Mouse (Mus musculus): ENCODE measurements around the gene Ogdh. TPM values are rescaled to one million over a fixed set of nuclear protein-coding genes. Genes with fewer than 3 reads are reported as not detected.

The Ogdh gene
- polyA plus RNA-seq, 1 experiment from 2014 or later: 201 TPM

- Histone ChIP-seq H3K27ac (ENCODE audit: low read depth, low read length) (no peak overlapping the region), H3K27me3 (ENCODE audit: control insufficient read depth, insufficient read depth, low read length) (no peaks in the 10 kb centered on the region), H3K36me3 (ENCODE audit: control insufficient read depth, insufficient read depth, low read length) (peaks cover 13% of the 10 kb centered on the region), H3K4me1 (ENCODE audit: control insufficient read depth, insufficient read depth, low read length) (no peaks in the 10 kb centered on the region), H3K9me3 (replicated peaks; ENCODE audit: control insufficient read depth, low read length) (no peaks in the 10 kb centered on the region), H3K4me2 (no peak overlapping the region), H3K4me3 (ENCODE audit: low read depth, low read length) (no peak overlapping the region), H3K9ac (ENCODE audit: low read depth, low read length) (no peak overlapping the region)
- no peak for ATAC-seq (replicated peaks; ENCODE audit: insufficient number of reproducible peaks, low FRiP score, low TSS enrichment)
- WGBS (ENCODE audit: insufficient replicate concordance): 84% methylated on average over 3 of the region's 3 CpGs
Measured at GRCm38 (mm10) chr11:6332606-6333005, 41.2 kb downstream of the Ogdh start.

- Histone ChIP-seq H3K9me3 (replicated peaks; ENCODE audit: control insufficient read depth, low read length) (no peaks in the 10 kb centered on the region), H3K4me3 (ENCODE audit: low read depth, low read length) (no peak overlapping the region), H3K27ac (ENCODE audit: low read depth, low read length) (no peak overlapping the region), H3K36me3 (ENCODE audit: control insufficient read depth, insufficient read depth, low read length) (peaks cover 16% of the 10 kb centered on the region), H3K4me2 (no peak overlapping the region), H3K9ac (ENCODE audit: low read depth, low read length) (no peak overlapping the region), H3K4me1 (ENCODE audit: control insufficient read depth, insufficient read depth, low read length) (no peaks in the 10 kb centered on the region), H3K27me3 (ENCODE audit: control insufficient read depth, insufficient read depth, low read length) (no peaks in the 10 kb centered on the region)
- no peak for ATAC-seq (replicated peaks; ENCODE audit: insufficient number of reproducible peaks, low FRiP score, low TSS enrichment)
- WGBS (ENCODE audit: insufficient replicate concordance): 90% methylated on average over 7 of the region's 7 CpGs
Measured at GRCm38 (mm10) chr11:6333403-6333802, 42.0 kb downstream of the Ogdh start.

GRCm38 (mm10) chr11:6335321-6335720 is 43.9 kb downstream of the Ogdh start:
- H3K9me3 ChIP-seq (replicated peaks; ENCODE audit: control insufficient read depth, low read length): no peaks in the 10 kb centered on the region
- no peak overlapping the region for H3K4me3 ChIP-seq (ENCODE audit: low read depth, low read length)
- no peak overlapping the region for H3K4me2 ChIP-seq
- 92% methylated on average over 7 of the region's 7 CpGs for WGBS (ENCODE audit: insufficient replicate concordance)
- no peak overlapping the region for H3K27ac ChIP-seq (ENCODE audit: low read depth, low read length)
- no peaks in the 10 kb centered on the region for H3K27me3 ChIP-seq (ENCODE audit: control insufficient read depth, insufficient read depth, low read length)
- H3K9ac ChIP-seq (ENCODE audit: low read depth, low read length): no peak overlapping the region
- peaks cover 25% of the 10 kb centered on the region for H3K36me3 ChIP-seq (ENCODE audit: control insufficient read depth, insufficient read depth, low read length)
- ATAC-seq (replicated peaks; ENCODE audit: insufficient number of reproducible peaks, low FRiP score, low TSS enrichment): no peak
- no peaks in the 10 kb centered on the region for H3K4me1 ChIP-seq (ENCODE audit: control insufficient read depth, insufficient read depth, low read length)

- Histone ChIP-seq H3K9ac (ENCODE audit: low read depth, low read length) (no peak overlapping the region), H3K4me3 (ENCODE audit: low read depth, low read length) (no peak overlapping the region), H3K4me1 (ENCODE audit: control insufficient read depth, insufficient read depth, low read length) (no peaks in the 10 kb centered on the region), H3K27ac (ENCODE audit: low read depth, low read length) (no peak overlapping the region), H3K27me3 (ENCODE audit: control insufficient read depth, insufficient read depth, low read length) (no peaks in the 10 kb centered on the region), H3K4me2 (no peak overlapping the region), H3K36me3 (ENCODE audit: control insufficient read depth, insufficient read depth, low read length) (peaks cover 27% of the 10 kb centered on the region), H3K9me3 (replicated peaks; ENCODE audit: control insufficient read depth, low read length) (no peaks in the 10 kb centered on the region)
- no peak for ATAC-seq (replicated peaks; ENCODE audit: insufficient number of reproducible peaks, low FRiP score, low TSS enrichment)
- WGBS (ENCODE audit: insufficient replicate concordance): 85% methylated on average over 4 of the region's 4 CpGs
Measured at GRCm38 (mm10) chr11:6336689-6337088, 45.3 kb downstream of the Ogdh start.

- H3K27me3 ChIP-seq (ENCODE audit: control insufficient read depth, insufficient read depth, low read length): no peaks in the 10 kb centered on the region
- WGBS (ENCODE audit: insufficient replicate concordance): 91% methylated on average over 4 of the region's 4 CpGs
- peaks cover 72% of the 10 kb centered on the region for H3K36me3 ChIP-seq (ENCODE audit: control insufficient read depth, insufficient read depth, low read length)
- H3K27ac ChIP-seq (ENCODE audit: low read depth, low read length): no peak overlapping the region
- no peak overlapping the region for H3K9ac ChIP-seq (ENCODE audit: low read depth, low read length)
- no peak overlapping the region for H3K4me2 ChIP-seq
- no peaks in the 10 kb centered on the region for H3K4me1 ChIP-seq (ENCODE audit: control insufficient read depth, insufficient read depth, low read length)
- H3K4me3 ChIP-seq (ENCODE audit: low read depth, low read length): no peak overlapping the region
- ATAC-seq (replicated peaks; ENCODE audit: insufficient number of reproducible peaks, low FRiP score, low TSS enrichment): no peak
- H3K9me3 ChIP-seq (replicated peaks; ENCODE audit: control insufficient read depth, low read length): no peaks in the 10 kb centered on the region
Measured at GRCm38 (mm10) chr11:6345956-6346355, 54.5 kb downstream of the Ogdh start.

- Histone ChIP-seq H3K27me3 (ENCODE audit: control insufficient read depth, insufficient read depth, low read length) (no peaks in the 10 kb centered on the region), H3K4me2 (no peak overlapping the region), H3K36me3 (ENCODE audit: control insufficient read depth, insufficient read depth, low read length) (peaks cover 73% of the 10 kb centered on the region), H3K9me3 (replicated peaks; ENCODE audit: control insufficient read depth, low read length) (no peaks in the 10 kb centered on the region), H3K4me3 (ENCODE audit: low read depth, low read length) (no peak overlapping the region), H3K9ac (ENCODE audit: low read depth, low read length) (no peak overlapping the region), H3K27ac (ENCODE audit: low read depth, low read length) (no peak overlapping the region), H3K4me1 (ENCODE audit: control insufficient read depth, insufficient read depth, low read length) (no peaks in the 10 kb centered on the region)
- no peak for ATAC-seq (replicated peaks; ENCODE audit: insufficient number of reproducible peaks, low FRiP score, low TSS enrichment)
- 89% methylated on average over 7 of the region's 7 CpGs for WGBS (ENCODE audit: insufficient replicate concordance)
Measured at GRCm38 (mm10) chr11:6346966-6347365, 55.5 kb downstream of the Ogdh start.

GRCm38 (mm10) chr11:6348681-6349200 is 57.3 kb downstream of the Ogdh start:
- Histone ChIP-seq H3K4me2 (no peak overlapping the region), H3K27me3 (ENCODE audit: control insufficient read depth, insufficient read depth, low read length) (no peaks in the 10 kb centered on the region), H3K4me1 (ENCODE audit: control insufficient read depth, insufficient read depth, low read length) (no peaks in the 10 kb centered on the region), H3K9me3 (replicated peaks; ENCODE audit: control insufficient read depth, low read length) (no peaks in the 10 kb centered on the region), H3K4me3 (ENCODE audit: low read depth, low read length) (no peak overlapping the region), H3K27ac (ENCODE audit: low read depth, low read length) (no peak overlapping the region), H3K36me3 (ENCODE audit: control insufficient read depth, insufficient read depth, low read length) (peaks cover 72% of the 10 kb centered on the region), H3K9ac (ENCODE audit: low read depth, low read length) (no peak overlapping the region)
- no peak for ATAC-seq (replicated peaks; ENCODE audit: insufficient number of reproducible peaks, low FRiP score, low TSS enrichment)
- 96% methylated on average over 11 of the region's 11 CpGs for WGBS (ENCODE audit: insufficient replicate concordance)

GRCm38 (mm10) chr11:6349586-6349985 is 58.2 kb downstream of the Ogdh start:
- ATAC-seq (replicated peaks; ENCODE audit: insufficient number of reproducible peaks, low FRiP score, low TSS enrichment): no peak
- no peak overlapping the region for H3K27ac ChIP-seq (ENCODE audit: low read depth, low read length)
- H3K27me3 ChIP-seq (ENCODE audit: control insufficient read depth, insufficient read depth, low read length): no peaks in the 10 kb centered on the region
- H3K9ac ChIP-seq (ENCODE audit: low read depth, low read length): no peak overlapping the region
- no peaks in the 10 kb centered on the region for H3K9me3 ChIP-seq (replicated peaks; ENCODE audit: control insufficient read depth, low read length)
- 96% methylated on average over 5 of the region's 5 CpGs for WGBS (ENCODE audit: insufficient replicate concordance)
- no peak overlapping the region for H3K4me3 ChIP-seq (ENCODE audit: low read depth, low read length)
- no peak overlapping the region for H3K4me2 ChIP-seq
- H3K36me3 ChIP-seq (ENCODE audit: control insufficient read depth, insufficient read depth, low read length): peaks cover 70% of the 10 kb centered on the region
- no peaks in the 10 kb centered on the region for H3K4me1 ChIP-seq (ENCODE audit: control insufficient read depth, insufficient read depth, low read length)

- Histone ChIP-seq H3K36me3 (ENCODE audit: control insufficient read depth, insufficient read depth, low read length) (peaks cover 52% of the 10 kb centered on the region), H3K4me1 (ENCODE audit: control insufficient read depth, insufficient read depth, low read length) (no peaks in the 10 kb centered on the region), H3K27ac (ENCODE audit: low read depth, low read length) (no peak overlapping the region), H3K27me3 (ENCODE audit: control insufficient read depth, insufficient read depth, low read length) (no peaks in the 10 kb centered on the region), H3K9ac (ENCODE audit: low read depth, low read length) (no peak overlapping the region), H3K4me3 (ENCODE audit: low read depth, low read length) (no peak overlapping the region), H3K9me3 (replicated peaks; ENCODE audit: control insufficient read depth, low read length) (no peaks in the 10 kb centered on the region), H3K4me2 (no peak overlapping the region)
- 80% methylated on average over 4 of the region's 4 CpGs for WGBS (ENCODE audit: insufficient replicate concordance)
- no peak for ATAC-seq (replicated peaks; ENCODE audit: insufficient number of reproducible peaks, low FRiP score, low TSS enrichment)
Measured at GRCm38 (mm10) chr11:6355106-6355505, 63.7 kb downstream of the Ogdh start.

Measured in heart, embryonic 11.5 days (tissue).